Mouse (Mus musculus) heart, embryonic 10.5 days (tissue): ENCODE measurements around the gene Tnfaip6. TPM values are rescaled to one million over a fixed set of nuclear protein-coding genes. Genes with fewer than 3 reads are reported as not detected.
"Not testable (repeated sequence)": the region's sequence is repeated elsewhere in the genome, so short reads cannot be mapped to it uniquely, and the experiment has no call there.

Source experiments
- DNase-seq: peaks from one replicate; pipeline ENCODE4 v3.0.0-alpha.2; 2017; ENCODE audit warnings: low spot score
- H3K27ac ChIP-seq: fragments of 300-500 bp; sonication (generic); 2 replicates; pipeline ENCODE4 v1.5.1; 2016; ENCODE audit warnings: mild to moderate bottlenecking
- H3K27me3 ChIP-seq: fragments of 300-500 bp; sonication (generic); 2 replicates; pipeline ENCODE4 v1.6.1; 2016; ENCODE audit warnings: mild to moderate bottlenecking; ENCODE audit not compliant: poor library complexity, insufficient read depth, severe bottlenecking
- H3K36me3 ChIP-seq: fragments of 300-500 bp; sonication (generic); 2 replicates; pipeline ENCODE4 v1.6.1; 2016; ENCODE audit warnings: mild to moderate bottlenecking, moderate library complexity
- H3K4me1 ChIP-seq: fragments of 300-500 bp; sonication (generic); 2 replicates; pipeline ENCODE4 v1.6.1; 2016; ENCODE audit warnings: mild to moderate bottlenecking
- H3K4me3 ChIP-seq: fragments of 300-500 bp; sonication (generic); 2 replicates; pipeline ENCODE4 v1.5.1; 2016; ENCODE audit warnings: mild to moderate bottlenecking, moderate library complexity
- H3K9me3 ChIP-seq: fragments of 300-500 bp; sonication (generic); 2 replicates; pipeline ENCODE4 v1.6.1; 2016; ENCODE audit warnings: mild to moderate bottlenecking, moderate library complexity
- WGBS: fragments of 180-500 bp; shearing (Covaris S2); methylation state at CpG from one replicate; pipeline ENCODE4 v1.1.7; 2016; 5-methylcytosine and 5-hydroxymethylcytosine counted together
- polyA plus RNA-seq: library from polyadenylated mRNA; unstranded; fragments of >200 nt; fragmentation: Nextera tagmentation; extraction: Ambion mirVana; gene quantifications from 2 replicates; pipeline ENCODE4 v1.2.1, GENCODE M21; 2016

The Tnfaip6 gene
- polyA plus RNA-seq = 4.5 and 6.7 TPM in 2 replicates

- no peaks in the 10 kb centered on the region for H3K9me3 ChIP-seq
- DNase-seq = peak; percentile 77
- no peaks in the 10 kb centered on the region for H3K36me3 ChIP-seq
- peak within 1 kb of the TSS; percentile 56 for H3K4me3 ChIP-seq
- peak within 1 kb of the TSS; percentile 54 for H3K27ac ChIP-seq
- H3K4me1 ChIP-seq = peaks cover 3% of the 10 kb centered on the region; the same call in 1 of the 2 replicates
- H3K27me3 ChIP-seq = no peaks in the 10 kb centered on the region
- WGBS = 1% methylated on average over 17 of the region's 17 CpGs
Observed at GRCm38 (mm10) chr2:52037882-52038281, at the start of gene Tnfaip6. TSS of gene Tnfaip6 (plus strand) at chr2:52038009.

DNA sequence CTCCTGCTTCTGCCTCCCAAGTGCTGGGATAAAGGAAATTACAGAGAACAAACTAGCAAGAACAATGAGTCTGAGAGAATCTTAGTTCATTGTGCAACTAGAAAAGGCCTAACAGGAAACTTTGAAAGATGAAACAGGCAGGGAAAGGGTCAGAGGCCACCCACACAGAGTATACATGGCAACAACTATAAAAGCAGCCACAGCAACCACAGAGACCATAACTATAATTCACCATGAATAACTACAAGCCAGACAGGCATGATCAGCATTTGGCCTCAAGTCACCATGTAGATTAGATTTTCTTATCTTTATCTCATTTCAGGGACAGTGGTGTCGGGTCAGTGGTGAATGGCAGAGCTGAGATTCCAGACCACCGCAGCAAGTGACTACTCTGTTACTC is 48.2 kb upstream of the Tnfaip6 start:
- Histone ChIP-seq H3K4me3 (no peak overlapping the region), H3K27ac (no peak overlapping the region), H3K36me3 (no peaks in the 10 kb centered on the region), H3K9me3 (no peaks in the 10 kb centered on the region), H3K4me1 (no peaks in the 10 kb centered on the region), H3K27me3 (no peaks in the 10 kb centered on the region)
- 25% methylated on average over 2 of the region's 2 CpGs for WGBS
- no peak for DNase-seq

GRCm38 (mm10) chr2:51991447-51991846 is 46.4 kb upstream of the Tnfaip6 start:
- DNase-seq = no peak
- 90% methylated on average over 6 of the region's 6 CpGs for WGBS

GRCm38 (mm10) chr2:51999996-52000395 is 37.8 kb upstream of the Tnfaip6 start:
- Histone ChIP-seq H3K4me3 (no peak overlapping the region), H3K9me3 (no peaks in the 10 kb centered on the region), H3K27me3 (no peaks in the 10 kb centered on the region), H3K4me1 (no peaks in the 10 kb centered on the region), H3K36me3 (no peaks in the 10 kb centered on the region), H3K27ac (no peak overlapping the region)
- 54% methylated on average over 7 of the region's 7 CpGs for WGBS
- DNase-seq = no peak

More at GRCm38 (mm10) chr2:51991447-51991846, 46.4 kb upstream of the Tnfaip6 start:
- Histone ChIP-seq H3K9me3 (no peaks in the 10 kb centered on the region), H3K4me1 (no peaks in the 10 kb centered on the region), H3K27ac (no peak overlapping the region), H3K36me3 (no peaks in the 10 kb centered on the region), H3K4me3 (no peak overlapping the region), H3K27me3 (no peaks in the 10 kb centered on the region)

DNA sequence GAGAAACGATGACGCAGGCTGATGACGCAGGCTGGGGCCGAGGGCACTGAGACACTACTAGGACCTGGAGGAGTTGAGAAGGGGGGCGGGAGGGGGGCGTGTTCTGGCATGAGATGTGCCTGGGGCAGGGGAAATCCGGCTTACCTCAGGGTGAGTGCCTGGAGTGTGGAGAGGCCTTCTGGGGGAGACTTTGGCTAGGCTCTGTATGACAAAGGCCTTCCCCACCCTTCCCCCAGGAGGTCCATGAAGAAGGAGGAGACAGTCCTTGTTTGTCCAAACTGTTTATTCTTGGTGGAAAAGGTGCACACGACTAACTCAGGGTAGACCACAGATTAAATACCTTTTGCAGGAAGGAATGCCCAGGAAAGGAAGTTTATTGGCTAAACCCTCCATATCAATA is 36.3 kb upstream of the Tnfaip6 start:
- no peaks in the 10 kb centered on the region for H3K27me3 ChIP-seq
- H3K4me1 ChIP-seq = no peaks in the 10 kb centered on the region
- 85% methylated on average over 8 of the region's 8 CpGs for WGBS
- H3K4me3 ChIP-seq = no peak overlapping the region
- DNase-seq = no peak
- H3K27ac ChIP-seq = no peak overlapping the region
- no peaks in the 10 kb centered on the region for H3K36me3 ChIP-seq
- H3K9me3 ChIP-seq = no peaks in the 10 kb centered on the region

GRCm38 (mm10) chr2:52002299-52002698 is 35.5 kb upstream of the Tnfaip6 start:
- WGBS = 90% methylated on average over 10 of the region's 10 CpGs

GRCm38 (mm10) chr2:52006380-52006779 is 31.4 kb upstream of the Tnfaip6 start:
- WGBS = 71% methylated on average over 3 of the region's 3 CpGs
- H3K4me1 ChIP-seq = no peaks in the 10 kb centered on the region
- no peak for DNase-seq

More at GRCm38 (mm10) chr2:52002299-52002698, 35.5 kb upstream of the Tnfaip6 start:
- H3K4me1 ChIP-seq, DNase-seq, H3K4me3 ChIP-seq, H3K27me3 ChIP-seq, H3K9me3 ChIP-seq, H3K36me3 ChIP-seq, H3K27ac ChIP-seq: not testable (repeated sequence)

GRCm38 (mm10) chr2:52011820-52012219 is 26.0 kb upstream of the Tnfaip6 start:
- not testable (repeated sequence) for H3K36me3 ChIP-seq, H3K4me3 ChIP-seq, H3K9me3 ChIP-seq, H3K4me1 ChIP-seq, H3K27me3 ChIP-seq, H3K27ac ChIP-seq, DNase-seq
- WGBS = 78% methylated on average over 3 of the region's 3 CpGs

More at GRCm38 (mm10) chr2:52006380-52006779, 31.4 kb upstream of the Tnfaip6 start:
- H3K9me3 ChIP-seq = no peaks in the 10 kb centered on the region
- no peak overlapping the region for H3K4me3 ChIP-seq
- no peak overlapping the region for H3K27ac ChIP-seq
- no peaks in the 10 kb centered on the region for H3K36me3 ChIP-seq
- H3K27me3 ChIP-seq = no peaks in the 10 kb centered on the region

DNA sequence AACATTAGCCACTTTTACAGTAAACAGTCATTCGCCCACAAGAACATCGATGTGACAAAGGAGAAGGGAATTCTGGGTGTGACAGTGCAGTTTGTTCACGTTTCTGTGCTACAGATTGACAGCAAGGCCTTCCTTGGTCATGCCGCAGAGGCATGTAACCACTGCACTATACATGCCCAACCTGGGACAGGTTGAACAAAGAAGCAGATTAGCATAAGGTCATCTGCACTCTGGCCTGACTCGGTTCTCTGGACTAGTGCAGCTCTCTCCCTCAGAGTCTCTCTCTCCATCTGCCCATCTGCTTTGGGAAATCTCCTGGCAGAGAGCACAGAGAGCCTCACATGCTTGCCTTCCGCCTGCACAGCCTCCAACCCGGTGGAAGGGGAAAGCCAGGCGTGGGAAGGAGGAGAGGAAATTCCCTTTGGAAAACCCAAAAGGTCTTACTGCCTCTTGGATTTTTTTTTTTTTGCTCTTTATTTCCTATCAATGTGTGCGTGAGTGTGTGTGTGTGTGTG is 24.4 kb upstream of the Tnfaip6 start:
- H3K4me1 ChIP-seq = peaks cover 11% of the 10 kb centered on the region
- no peaks in the 10 kb centered on the region for H3K27me3 ChIP-seq
- no peak overlapping the region for H3K4me3 ChIP-seq
- DNase-seq = no peak
- H3K9me3 ChIP-seq = no peaks in the 10 kb centered on the region
- H3K36me3 ChIP-seq = no peaks in the 10 kb centered on the region
- 71% methylated on average over 9 of the region's 9 CpGs for WGBS
- no peak overlapping the region for H3K27ac ChIP-seq

GRCm38 (mm10) chr2:52016361-52016760 is 21.4 kb upstream of the Tnfaip6 start:
- Histone ChIP-seq H3K27me3 (no peaks in the 10 kb centered on the region), H3K36me3 (no peaks in the 10 kb centered on the region), H3K4me3 (peak overlapping the region; percentile 35), H3K9me3 (no peaks in the 10 kb centered on the region), H3K27ac (0 out of 2 replicates have a peak overlapping the region, but pooled peaks have one; percentile 47), H3K4me1 (peaks cover 11% of the 10 kb centered on the region)
- 29% methylated on average over 7 of the region's 7 CpGs for WGBS
- DNase-seq = no peak

DNA sequence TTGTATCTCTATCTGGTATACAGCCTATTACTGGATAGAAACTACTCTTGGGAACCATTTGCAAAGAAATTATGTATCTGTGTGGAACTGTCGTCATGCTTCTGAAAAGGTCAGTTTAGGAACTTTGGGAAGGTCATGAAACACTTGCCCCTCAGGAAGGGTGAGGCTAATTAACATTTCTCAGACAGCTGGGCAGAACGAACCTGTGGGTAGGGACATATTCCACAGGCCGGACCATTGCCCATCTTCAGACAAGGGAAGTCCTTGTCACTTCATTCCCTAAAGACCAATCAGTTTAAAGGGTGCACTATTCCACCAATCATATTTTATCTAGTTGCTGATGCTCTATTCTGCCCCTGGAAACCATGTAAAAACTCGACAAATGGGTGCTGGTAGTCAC is 10.7 kb upstream of the Tnfaip6 start:
- Histone ChIP-seq H3K27me3 (no peaks in the 10 kb centered on the region), H3K27ac (no peak overlapping the region), H3K4me1 (no peaks in the 10 kb centered on the region), H3K9me3 (no peaks in the 10 kb centered on the region), H3K4me3 (no peak overlapping the region), H3K36me3 (no peaks in the 10 kb centered on the region)
- DNase-seq = peak; percentile 63
- WGBS = 80% methylated on average over 4 of the region's 4 CpGs

DNA sequence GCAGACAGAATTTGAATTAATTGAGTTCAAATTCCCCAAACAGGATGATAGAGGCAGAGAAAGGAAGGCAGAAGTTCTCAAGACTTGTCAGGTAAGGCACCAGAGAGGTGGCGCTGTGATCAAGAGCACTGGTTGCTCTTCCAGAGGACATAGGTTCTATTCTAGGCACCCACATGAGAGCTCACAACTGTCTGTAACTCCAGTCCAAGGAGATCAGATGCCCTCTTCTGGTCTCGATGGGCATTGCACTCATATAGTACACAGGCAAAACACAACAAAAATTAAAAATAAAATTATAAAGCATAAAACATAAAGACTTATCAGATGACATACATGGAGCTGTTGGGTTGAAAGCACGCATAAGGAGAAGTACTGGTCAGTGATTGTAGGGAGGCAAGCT is 8.4 kb upstream of the Tnfaip6 start:
- Histone ChIP-seq H3K36me3 (no peaks in the 10 kb centered on the region), H3K4me3 (no peak overlapping the region), H3K27me3 (no peaks in the 10 kb centered on the region), H3K9me3 (no peaks in the 10 kb centered on the region), H3K4me1 (no peaks in the 10 kb centered on the region), H3K27ac (no peak overlapping the region)
- WGBS = 77% methylated on average over 3 of the region's 3 CpGs
- no peak for DNase-seq

DNA sequence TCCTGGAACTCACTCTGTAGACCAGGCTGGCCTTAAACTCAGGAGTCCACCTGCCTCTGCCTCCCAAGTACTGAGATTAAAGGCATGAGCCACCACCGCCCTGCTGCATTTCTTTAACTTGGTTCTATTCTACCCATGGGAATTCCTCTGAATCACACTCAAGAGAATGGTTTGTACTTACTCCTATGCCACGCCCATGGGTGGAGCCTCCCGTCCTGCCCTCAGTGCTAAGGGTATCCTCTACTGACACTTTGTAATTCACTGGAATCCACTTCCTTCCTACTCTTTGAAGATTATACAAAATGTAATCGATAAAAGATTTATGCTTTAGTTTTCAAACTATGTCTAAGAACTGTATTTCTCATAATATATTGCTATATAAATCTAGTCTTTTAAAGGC is 6.3 kb upstream of the Tnfaip6 start:
- 75% methylated on average over 4 of the region's 4 CpGs for WGBS
- Histone ChIP-seq H3K36me3 (no peaks in the 10 kb centered on the region), H3K4me1 (no peaks in the 10 kb centered on the region), H3K9me3 (no peaks in the 10 kb centered on the region), H3K4me3 (no peak overlapping the region), H3K27me3 (no peaks in the 10 kb centered on the region), H3K27ac (no peak overlapping the region)
- DNase-seq = no peak

DNA sequence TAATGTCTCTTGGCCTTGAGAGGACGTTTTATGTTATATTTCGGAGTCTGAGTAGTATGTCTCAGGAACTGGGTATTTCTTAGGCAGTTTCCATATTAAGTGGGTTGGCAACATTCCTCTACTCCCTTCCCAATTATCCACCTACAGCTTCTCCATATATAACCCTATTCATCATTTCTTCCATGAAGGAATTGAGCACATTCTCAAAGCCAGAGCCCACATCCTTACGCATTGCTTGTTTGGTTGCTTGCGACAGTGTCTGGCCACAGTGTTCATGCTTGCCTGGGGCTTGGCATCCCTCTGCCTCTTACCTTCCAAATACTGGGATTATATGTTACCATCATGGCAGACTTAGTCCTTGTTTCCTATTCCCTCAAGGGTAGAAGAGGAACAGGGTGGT is 3.2 kb upstream of the Tnfaip6 start:
- Histone ChIP-seq H3K4me1 (0 out of 2 replicates have a peak, but pooled peaks cover 3% of the 10 kb centered on the region), H3K27me3 (no peaks in the 10 kb centered on the region), H3K4me3 (no peak overlapping the region), H3K36me3 (no peaks in the 10 kb centered on the region), H3K27ac (no peak overlapping the region), H3K9me3 (no peaks in the 10 kb centered on the region)
- WGBS = 89% methylated on average over 4 of the region's 4 CpGs
- DNase-seq = no peak
